Mouse (Mus musculus) neural tube, embryonic 14.5 days (tissue): Measurements from ENCODE around the gene Cyld. TPM values are rescaled to one million over a fixed set of nuclear protein-coding genes. Genes with fewer than 3 reads are reported as not detected.

Experiments used
- ATAC-seq: fragments of 200-750 bp; cut with Nextera tagmentation; 2 replicates; pipeline ENCODE4 v1.8.0; 2017; ENCODE audit warnings: low read depth, mild to moderate bottlenecking, moderate TSS enrichment, moderate library complexity
- H3K27ac ChIP-seq: fragments of 300-500 bp; sonication (generic); 2 replicates; pipeline ENCODE4 v1.5.1; 2014; ENCODE audit warnings: low read depth, mild to moderate bottlenecking, control low read depth, low read length, moderate library complexity, mixed read lengths
- H3K27me3 ChIP-seq: fragments of 300-500 bp; sonication (generic); 2 replicates; pipeline ENCODE4 v1.6.1; 2014; ENCODE audit warnings: low read length; ENCODE audit not compliant: control insufficient read depth, insufficient read depth
- H3K36me3 ChIP-seq: fragments of 300-500 bp; sonication (generic); 2 replicates; pipeline ENCODE4 v1.6.1; 2014; ENCODE audit warnings: low read length, mixed read lengths; ENCODE audit not compliant: control insufficient read depth, insufficient read depth
- H3K4me1 ChIP-seq: fragments of 300-500 bp; sonication (generic); 2 replicates; pipeline ENCODE4 v1.6.1; 2014; ENCODE audit warnings: low read length; ENCODE audit not compliant: control insufficient read depth, insufficient read depth
- H3K4me2 ChIP-seq: fragments of 300-500 bp; sonication (generic); 2 replicates; pipeline ENCODE4 v1.6.1; 2014; ENCODE audit warnings: mild to moderate bottlenecking, low read depth, low read length, control low read depth
- H3K4me3 ChIP-seq: fragments of 300-500 bp; sonication (generic); 2 replicates; pipeline ENCODE4 v1.5.1; 2014; ENCODE audit warnings: low read depth, low read length, control low read depth, mixed read lengths
- H3K9ac ChIP-seq: fragments of 300-500 bp; sonication (generic); replicated peaks from 2 replicates; pipeline ENCODE4 v1.6.1; 2014; ENCODE audit warnings: low read depth, mild to moderate bottlenecking, control low read depth, low read length, mixed read lengths
- H3K9me3 ChIP-seq: fragments of 300-500 bp; sonication (generic); 2 replicates; pipeline ENCODE4 v1.6.1; 2016; ENCODE audit warnings: low read length; ENCODE audit not compliant: control insufficient read depth
- WGBS: fragments of 180-500 bp; shearing (Covaris S2); extraction: QIAGEN DNeasy Blood & Tissue Kit; methylation state at CpG from one replicate; pipeline ENCODE4 v1.1.7; 2014; 5-methylcytosine and 5-hydroxymethylcytosine counted together
- polyA plus RNA-seq: library from polyadenylated mRNA; unstranded; fragments of >200 nt; fragmentation: Nextera tagmentation; extraction: Ambion mirVana; gene quantifications from 2 replicates; pipeline ENCODE4 v1.2.1, GENCODE M21; 2014

Gene Cyld
- polyA plus RNA-seq, 1 experiment from 2014 or later, result 24.3 TPM

GRCm38 (mm10) chr8:88666435-88666834, 30.4 kb upstream of the Cyld start:
- H3K9ac ChIP-seq, result no peak overlapping the region
- H3K4me2 ChIP-seq, result no peak overlapping the region
- ATAC-seq, result no peak
- no peaks in the 10 kb centered on the region for H3K36me3 ChIP-seq
- no peak overlapping the region for H3K4me3 ChIP-seq
- H3K4me1 ChIP-seq, result no peaks in the 10 kb centered on the region
- 76% methylated on average over 1 of the region's 1 CpGs for WGBS
- H3K27ac ChIP-seq, result no peak overlapping the region
- H3K27me3 ChIP-seq, result no peaks in the 10 kb centered on the region
- no peaks in the 10 kb centered on the region for H3K9me3 ChIP-seq

- no peaks in the 10 kb centered on the region for H3K27me3 ChIP-seq
- no peak overlapping the region for H3K27ac ChIP-seq
- H3K9ac ChIP-seq, result no peak overlapping the region
- no peak; the same call in 1 of the 2 replicates for ATAC-seq
- no peaks in the 10 kb centered on the region for H3K9me3 ChIP-seq
- no peak overlapping the region for H3K4me2 ChIP-seq
- no peaks in the 10 kb centered on the region for H3K36me3 ChIP-seq
- H3K4me1 ChIP-seq, result no peaks in the 10 kb centered on the region
- WGBS, result 63% methylated on average over 14 of the region's 14 CpGs
- no peak overlapping the region for H3K4me3 ChIP-seq
These were observed 28.3 kb upstream of the Cyld start for GRCm38 (mm10) chr8:88668400-88669086.

GRCm38 (mm10) chr8:88670782-88671181, 26.0 kb upstream of the Cyld start:
- H3K9ac ChIP-seq, result no peak overlapping the region
- no peaks in the 10 kb centered on the region for H3K27me3 ChIP-seq
- H3K36me3 ChIP-seq, result no peaks in the 10 kb centered on the region
- no peak for ATAC-seq
- WGBS, result 77% methylated on average over 6 of the region's 6 CpGs
- H3K27ac ChIP-seq, result no peak overlapping the region
- no peaks in the 10 kb centered on the region for H3K4me1 ChIP-seq
- H3K4me2 ChIP-seq, result no peak overlapping the region
- no peaks in the 10 kb centered on the region for H3K9me3 ChIP-seq
- no peak overlapping the region for H3K4me3 ChIP-seq

GRCm38 (mm10) chr8:88671575-88671974, 25.3 kb upstream of the Cyld start:
- Histone ChIP-seq H3K36me3 (no peaks in the 10 kb centered on the region), H3K27me3 (no peaks in the 10 kb centered on the region), H3K4me2 (no peak overlapping the region), H3K4me3 (no peak overlapping the region), H3K27ac (no peak overlapping the region), H3K4me1 (no peaks in the 10 kb centered on the region), H3K9ac (no peak overlapping the region), H3K9me3 (no peaks in the 10 kb centered on the region)
- no peak for ATAC-seq
- 88% methylated on average over 10 of the region's 10 CpGs for WGBS

DNA sequence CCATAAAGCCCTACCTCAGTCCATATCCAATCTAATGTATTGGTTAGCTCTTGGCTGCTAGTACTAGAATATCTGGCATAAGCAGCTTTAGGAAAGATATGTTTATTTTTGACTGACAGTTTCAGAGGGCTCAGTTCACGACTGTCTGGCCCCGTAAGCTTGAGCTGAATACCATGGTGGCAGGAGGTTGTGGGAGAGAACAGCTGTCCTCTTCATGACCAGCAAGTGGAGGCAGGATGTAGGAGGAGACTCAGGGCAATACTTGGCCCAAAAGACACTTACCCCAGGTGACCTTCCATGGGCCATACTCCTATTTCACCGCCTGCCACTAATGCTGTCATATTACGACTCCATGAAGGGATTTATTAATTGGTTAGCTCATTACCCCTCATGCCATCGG, 23.0 kb upstream of the Cyld start:
- 85% methylated on average over 5 of the region's 5 CpGs for WGBS
- no peak for ATAC-seq
- no peak overlapping the region for H3K4me2 ChIP-seq
- no peaks in the 10 kb centered on the region for H3K4me1 ChIP-seq
- no peaks in the 10 kb centered on the region for H3K27me3 ChIP-seq
- H3K36me3 ChIP-seq, result no peaks in the 10 kb centered on the region
- no peak overlapping the region for H3K4me3 ChIP-seq
- no peaks in the 10 kb centered on the region for H3K9me3 ChIP-seq
- no peak overlapping the region for H3K9ac ChIP-seq
- no peak overlapping the region for H3K27ac ChIP-seq

DNA sequence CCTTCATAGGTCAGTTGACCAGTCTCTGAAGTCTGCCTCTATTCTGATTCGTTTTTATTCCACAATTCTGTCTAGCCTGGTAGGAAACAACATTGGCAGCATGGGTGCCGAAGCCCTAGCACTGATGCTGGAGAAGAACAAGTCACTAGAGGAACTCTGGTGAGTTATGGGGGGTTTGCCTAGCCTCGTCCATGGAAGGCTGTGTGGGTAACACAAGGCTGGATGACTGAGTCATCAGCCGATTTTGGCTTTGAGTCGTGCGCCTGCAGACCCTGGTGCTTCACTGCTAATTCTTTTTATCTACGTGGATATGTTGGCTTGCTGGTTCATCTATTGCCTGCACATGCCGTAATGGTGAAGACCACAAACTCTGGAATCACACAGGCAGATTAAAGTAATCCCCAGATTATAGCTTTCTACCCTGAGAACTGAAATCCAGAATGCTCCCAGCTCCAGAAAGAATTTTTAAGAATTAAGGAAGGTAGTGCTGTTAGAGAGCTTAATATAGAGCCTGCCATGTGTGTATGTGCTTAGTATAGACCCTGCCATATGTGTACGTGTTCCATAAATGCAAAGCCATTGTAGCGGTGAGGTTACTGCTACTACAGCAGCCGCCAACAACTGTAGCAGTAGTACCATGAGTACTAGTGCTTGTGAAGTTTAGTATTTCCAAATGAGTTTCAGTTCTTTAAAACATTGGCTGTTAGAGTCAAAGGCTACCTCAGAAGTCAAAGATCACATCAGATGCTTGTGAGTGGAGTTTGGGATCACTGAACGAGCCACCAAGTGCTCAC, 21.3 kb upstream of the Cyld start:
- H3K9me3 ChIP-seq, result no peaks in the 10 kb centered on the region
- H3K4me2 ChIP-seq, result no peak overlapping the region
- H3K27ac ChIP-seq, result no peak overlapping the region
- WGBS, result 93% methylated on average over 12 of the region's 12 CpGs
- H3K4me1 ChIP-seq, result no peaks in the 10 kb centered on the region
- H3K36me3 ChIP-seq, result no peaks in the 10 kb centered on the region
- no peak overlapping the region for H3K4me3 ChIP-seq
- no peak for ATAC-seq
- H3K9ac ChIP-seq, result no peak overlapping the region
- H3K27me3 ChIP-seq, result no peaks in the 10 kb centered on the region

DNA sequence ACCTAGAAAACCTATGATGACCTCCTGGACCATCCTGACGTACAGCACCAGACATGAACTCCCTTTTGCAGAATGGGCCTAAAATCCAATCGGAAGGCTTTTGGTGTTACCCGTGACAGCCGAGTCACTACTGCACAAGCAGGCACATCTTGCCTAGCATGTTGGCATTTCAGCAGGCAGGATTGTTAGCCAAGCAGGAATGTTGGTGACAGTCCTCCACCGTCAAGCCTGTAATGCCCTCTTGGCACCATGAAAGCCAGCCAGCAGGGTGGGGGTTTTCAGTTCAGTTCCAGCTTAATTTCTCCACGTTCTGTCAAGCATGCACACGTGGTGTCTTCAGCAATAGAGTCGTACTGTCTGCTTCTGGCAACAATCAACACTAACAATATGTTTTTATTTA, 19.8 kb upstream of the Cyld start:
- 78% methylated on average over 8 of the region's 8 CpGs for WGBS
- Histone ChIP-seq H3K4me1 (no peaks in the 10 kb centered on the region), H3K27me3 (no peaks in the 10 kb centered on the region), H3K9me3 (no peaks in the 10 kb centered on the region), H3K27ac (no peak overlapping the region), H3K36me3 (no peaks in the 10 kb centered on the region), H3K4me3 (no peak overlapping the region), H3K9ac (no peak overlapping the region), H3K4me2 (no peak overlapping the region)
- ATAC-seq, result no peak

GRCm38 (mm10) chr8:88680566-88680965, 16.3 kb upstream of the Cyld start:
- Histone ChIP-seq H3K27me3 (no peaks in the 10 kb centered on the region), H3K4me1 (no peaks in the 10 kb centered on the region), H3K4me2 (no peak overlapping the region), H3K4me3 (no peak overlapping the region), H3K9me3 (no peaks in the 10 kb centered on the region), H3K27ac (no peak overlapping the region), H3K36me3 (no peaks in the 10 kb centered on the region), H3K9ac (no peak overlapping the region)
- 94% methylated on average over 2 of the region's 2 CpGs for WGBS
- ATAC-seq, result no peak

- no peaks in the 10 kb centered on the region for H3K27me3 ChIP-seq
- H3K27ac ChIP-seq, result no peak overlapping the region
- H3K4me1 ChIP-seq, result no peaks in the 10 kb centered on the region
- ATAC-seq, result no peak
- no peaks in the 10 kb centered on the region for H3K36me3 ChIP-seq
- H3K4me2 ChIP-seq, result no peak overlapping the region
- no peak overlapping the region for H3K9ac ChIP-seq
- WGBS, result 93% methylated on average over 8 of the region's 8 CpGs
- no peaks in the 10 kb centered on the region for H3K9me3 ChIP-seq
- no peak overlapping the region for H3K4me3 ChIP-seq
These were observed 15.8 kb upstream of the Cyld start for GRCm38 (mm10) chr8:88681046-88681445.
